18 mouse cellular contexts compared by ENCODE assay signal in genomic region chr5:137535318-137535717, GRCm38 (mm10). TPM values are rescaled to one million over a fixed set of nuclear protein-coding genes. Genes with fewer than 3 reads are reported as not detected.
"Had no signal": no experiment of that assay in that cellular context is flagged by ENCODE, and none has a peak within 500 bp of the region (broad histone marks: within the 10 kb centered on the region; RNA-seq: fewer than 3 reads in every experiment).

No protein-coding gene starts in this region.

- H3K9me3 ChIP-seq: limb, embryonic 13.5 days; lung, embryonic 15.5 days; midbrain, embryonic 13.5 days; neural tube, embryonic 12.5 days had no signal

- H3K4me3 ChIP-seq: layer of hippocampus, adult 2 months; limb, embryonic 13.5 days; lung, embryonic 15.5 days; midbrain, embryonic 13.5 days; myocyte; neural tube, embryonic 12.5 days had no signal

- H3K4me2 ChIP-seq: limb, embryonic 13.5 days; liver, embryonic 11.5 days; lung, embryonic 15.5 days; midbrain, embryonic 13.5 days; neural tube, embryonic 12.5 days had no signal

- H3K27ac ChIP-seq: kidney, postnatal 0 days; layer of hippocampus, adult 2 months; limb, embryonic 13.5 days; lung, embryonic 15.5 days; midbrain, embryonic 13.5 days; neural tube, embryonic 12.5 days had no signal

- ATAC-seq: midbrain, embryonic 13.5 days had no signal

- H3K9ac ChIP-seq: limb, embryonic 13.5 days; lung, embryonic 15.5 days; midbrain, embryonic 13.5 days; neural tube, embryonic 12.5 days had no signal

- H3K27me3 ChIP-seq: limb, embryonic 13.5 days; lung, embryonic 15.5 days; neural tube, embryonic 12.5 days had no signal

- DNase-seq: kidney, adult 9 months; kidney, postnatal 4 days; left cerebral cortex, postnatal 4 days; lung, postnatal 14 days; spleen, adult 18-20 months; thymus, adult 18-20 months; thymus, postnatal 14 days had no signal

- H3K36me3 ChIP-seq: limb, embryonic 13.5 days; lung, embryonic 15.5 days; midbrain, embryonic 13.5 days; neural tube, embryonic 12.5 days had no signal

RNA-seq across cellular contexts. Expression of gene Epo, which starts 2.3 kb away (rescaled TPM):
- total RNA-seq: layer of hippocampus, adult 2 months; layer of hippocampus, postnatal 10 days; left cerebral cortex, postnatal 4 days; megakaryocyte-erythroid progenitor cell, adult 5-6 weeks; neutrophil, adult 5-6 weeks had no signal
- polyA plus RNA-seq: kidney, postnatal 0 days; midbrain, embryonic 13.5 days; myocyte; neural tube, embryonic 12.5 days had no signal

RNA-seq across cellular contexts. Expression of gene Actl6b, which starts 18.0 kb away (rescaled TPM):
- total RNA-seq: megakaryocyte-erythroid progenitor cell, adult 5-6 weeks; neutrophil, adult 5-6 weeks had no signal
- polyA plus RNA-seq: kidney, postnatal 0 days; myocyte had no signal
